Mouse (Mus musculus) left cerebral cortex, postnatal 14 days (tissue): ENCODE data around the gene Gm19402. TPM values are rescaled to one million over a fixed set of nuclear protein-coding genes. Genes with fewer than 3 reads are reported as not detected.
"Not testable (repeated sequence)": the region's sequence is repeated elsewhere in the genome, so short reads cannot be mapped to it uniquely, and the experiment has no call there.

ENCODE experiments used
- DNase-seq, 2 experiments: peaks; one replicate each; pipeline ENCODE4 v3.0.0; 2021 to 2022; ENCODE audit warnings: low spot score in 2 of 2, mixed read lengths in 1 of 2
- intact Hi-C: fragments of 180-260 bp; cut with DNase I; formaldehyde crosslinking; loops from one replicate; pipeline ENCODE4 v1.15.1; 2025
- long read RNA-seq, 2 experiments: library from polyadenylated mRNA; stranded (forward); transcript quantifications; one replicate each; pipeline ENCODE4 v2.0.0; 2021
- total RNA-seq, 2 experiments: library from RNA; stranded (reverse); gene quantifications; 2 replicates each; pipeline ENCODE4 v1.2.3; 2021

Gm19402 gene
- total RNA-seq, result not detected
- long read RNA-seq, experiment 1, result 0 reads
- long read RNA-seq, experiment 2, result 0 reads

DNA sequence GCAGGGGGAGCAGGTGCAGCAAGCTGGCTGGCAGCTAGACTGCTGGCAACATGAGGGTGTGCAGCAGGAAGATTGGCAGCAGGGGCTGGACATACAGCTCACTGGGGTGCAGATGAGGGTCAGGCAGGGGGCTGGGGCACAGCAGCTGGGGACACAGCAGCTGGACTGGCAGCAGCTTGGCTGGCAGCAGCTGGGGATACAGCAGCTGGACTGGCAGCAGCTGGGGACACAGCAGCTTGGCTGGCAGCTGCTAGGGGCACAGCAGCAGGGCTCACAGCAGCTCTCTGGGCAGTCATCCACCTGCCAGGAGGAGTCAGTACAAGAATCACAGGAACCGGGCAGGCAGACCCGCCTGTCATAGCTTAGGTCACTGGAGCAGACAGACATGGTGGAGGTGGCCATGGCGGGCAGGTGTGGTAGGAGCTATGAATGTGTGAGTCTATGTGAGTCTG is at the start of gene Gm19402:
Gene Gm19402, minus strand, starts transcription at position 402 of the 452 bp plus-strand sequence.
- intact Hi-C loops, DNase-seq: not testable (repeated sequence)

DNA sequence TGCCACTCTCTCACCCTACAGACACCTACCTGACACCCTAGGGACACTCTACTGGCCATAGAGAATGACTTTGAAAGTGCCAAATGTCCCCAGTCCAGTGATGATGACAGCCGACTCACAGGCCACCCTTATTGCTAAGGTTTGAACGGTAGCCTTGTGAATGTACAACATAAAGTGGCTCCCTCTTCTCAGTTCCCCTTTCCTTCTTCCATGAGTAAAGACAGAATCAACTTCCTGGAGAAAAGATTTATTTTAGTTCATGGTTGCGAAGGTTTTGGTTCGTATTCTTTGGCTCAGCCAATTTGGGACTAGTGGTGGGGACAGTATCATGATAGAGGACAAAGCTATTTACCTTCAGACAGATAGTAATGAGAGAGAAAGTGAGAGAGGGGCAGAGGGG is 48.4 kb upstream of the Gm19402 start:
- intact Hi-C loops, result no loop called here

DNA sequence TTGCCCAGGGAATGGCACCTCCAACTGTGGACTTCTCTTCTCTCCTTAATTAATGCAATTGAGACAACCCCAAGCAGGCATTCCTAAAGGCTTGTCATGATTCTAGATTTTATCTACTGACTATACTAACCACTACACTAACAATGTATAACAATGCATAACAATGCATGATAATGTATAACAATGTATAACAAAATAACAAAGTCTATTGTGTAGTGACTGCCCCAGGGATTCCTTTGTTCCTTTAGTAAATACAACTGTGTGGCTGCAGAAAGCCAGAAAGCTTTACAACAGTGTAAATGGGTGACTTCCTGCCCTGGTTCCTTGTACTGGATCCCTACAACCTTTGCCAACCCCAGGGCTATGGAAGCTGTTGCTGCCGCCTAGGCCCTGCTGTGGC is 45.4 kb upstream of the Gm19402 start:
- intact Hi-C loops, result no loop called here
- DNase-seq, result no peak

More for the DNA sequence above, 48.4 kb upstream of the Gm19402 start:
- DNase-seq, result no peak

DNA sequence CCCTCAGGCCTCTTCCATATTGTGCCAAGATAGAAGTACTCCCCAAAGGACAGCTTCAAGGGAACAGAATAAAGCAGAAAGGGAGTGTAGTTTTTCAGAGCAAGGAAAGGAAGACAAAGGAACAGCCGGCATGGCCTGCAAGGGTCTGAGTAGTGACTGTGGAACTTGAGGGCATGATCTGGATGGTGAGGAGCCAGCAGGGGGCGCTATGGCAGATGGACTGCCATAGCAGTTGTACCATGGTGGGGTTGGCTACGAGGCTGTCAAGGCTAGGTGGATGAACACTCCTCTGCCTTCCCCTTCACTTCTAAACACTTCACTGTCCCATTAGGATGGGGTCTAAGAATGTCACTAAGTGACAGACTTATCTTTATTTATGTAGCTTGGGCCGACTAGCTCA is 38.7 kb upstream of the Gm19402 start:
- no peak for DNase-seq
- intact Hi-C loops, result no loop called here

DNA sequence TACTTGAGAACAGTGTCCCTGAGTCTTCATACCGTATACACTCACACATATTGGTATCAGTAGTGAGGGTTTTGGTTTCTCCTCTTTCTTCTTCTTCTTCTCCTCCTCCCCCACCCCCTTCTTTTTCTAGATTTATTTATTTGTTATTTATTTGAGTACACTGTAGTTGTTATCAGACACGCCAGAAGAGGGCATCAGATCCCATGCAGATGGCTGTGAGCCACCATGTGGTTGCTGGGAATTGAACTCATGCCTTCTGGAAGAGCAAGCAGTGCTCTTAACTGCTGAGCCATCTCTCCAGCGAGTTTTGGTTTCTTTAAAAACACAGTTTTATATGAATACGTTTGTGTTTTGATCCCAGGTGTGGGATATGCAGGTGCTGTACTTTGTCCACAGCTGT is 37.7 kb upstream of the Gm19402 start:
- intact Hi-C loops, result no loop called here
- no peak for DNase-seq

DNA sequence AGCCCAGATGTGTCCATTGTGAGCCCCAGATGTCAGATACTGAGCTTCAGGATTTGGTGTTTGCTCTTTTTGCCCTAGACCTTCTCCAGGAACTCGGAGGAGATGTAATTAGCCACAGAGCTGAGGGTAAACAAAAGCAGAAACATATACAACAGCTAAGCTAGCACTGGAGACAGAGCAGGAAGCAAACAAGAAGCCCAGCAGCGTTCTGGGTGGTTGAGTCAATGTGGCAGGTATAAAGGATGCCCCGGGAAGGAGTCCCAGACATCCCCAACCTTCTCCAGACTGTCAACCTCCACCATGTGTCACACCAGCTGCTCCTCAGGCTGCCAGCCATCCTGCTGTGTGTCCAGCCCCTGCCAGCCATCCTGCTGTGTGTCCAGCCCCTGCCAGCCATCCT is 35.6 kb upstream of the Gm19402 start, which contains the start of gene Gm10100:
Gene Gm10100, plus strand, starts transcription at position 301 of the 400 bp plus-strand sequence.
- DNase-seq, result no peak
- intact Hi-C loops, result no loop called here

DNA sequence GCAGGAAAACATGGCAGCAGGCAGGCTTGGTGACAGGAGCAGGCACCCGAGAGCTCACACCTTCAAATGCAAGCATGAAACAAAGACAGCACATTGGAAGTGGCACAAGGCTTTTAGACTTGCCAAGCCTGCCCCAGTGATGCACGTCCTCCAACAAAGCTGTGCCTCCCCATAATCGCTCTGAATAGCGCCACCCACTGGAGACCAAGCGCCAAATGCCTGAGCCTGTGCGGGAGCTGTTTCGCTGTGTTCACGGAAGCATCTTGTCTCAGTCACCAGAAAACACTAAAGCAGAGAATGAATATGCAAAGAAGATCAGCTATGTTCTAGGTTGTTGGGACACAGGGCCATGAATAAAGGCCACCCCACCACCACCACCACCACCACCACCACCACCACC is 34.3 kb upstream of the Gm19402 start:
- no peak for DNase-seq
- intact Hi-C loops, result no loop called here

DNA sequence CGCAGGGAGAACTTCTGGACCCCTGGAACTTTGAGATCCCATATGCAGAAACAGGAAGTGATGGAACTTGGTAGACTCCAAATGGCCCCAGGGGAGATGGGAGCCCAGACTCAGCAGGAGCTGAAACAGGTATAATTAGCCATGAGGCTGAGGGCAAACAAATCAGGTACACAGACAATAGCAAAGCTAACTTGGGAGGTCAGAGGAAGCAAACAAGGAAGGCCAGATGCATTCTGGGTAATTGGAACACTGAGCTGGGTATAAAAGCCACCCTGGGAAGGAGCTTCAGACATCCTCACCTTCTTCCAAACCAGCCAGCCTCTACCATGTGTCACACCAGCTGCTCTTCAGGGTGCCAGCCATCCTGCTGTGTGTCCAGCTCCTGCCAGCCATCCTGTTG is 29.7 kb upstream of the Gm19402 start, which contains the start of gene Krtap12-1:
Gene Krtap12-1, plus strand, starts transcription at position 301 of the 400 bp plus-strand sequence.
- intact Hi-C loops, DNase-seq: not testable (repeated sequence)

DNA sequence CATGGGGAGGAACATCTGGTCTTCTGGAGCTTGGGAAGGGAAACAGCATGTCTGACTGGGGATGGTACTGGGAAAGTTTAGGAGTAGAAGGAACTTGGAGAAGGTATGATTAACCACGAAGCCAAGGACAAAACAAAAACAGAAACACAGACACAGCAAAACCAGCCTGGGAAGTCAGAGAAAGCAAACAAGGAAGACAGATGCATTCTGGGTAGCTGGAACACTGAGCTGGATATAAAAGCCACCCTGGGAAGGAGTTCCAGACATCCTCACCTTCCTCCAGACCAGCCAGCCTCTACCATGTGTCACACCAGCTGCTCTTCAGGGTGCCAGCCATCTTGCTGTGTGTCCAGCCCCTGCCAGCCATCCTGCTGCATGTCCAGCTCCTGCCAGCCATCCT is 24.9 kb upstream of the Gm19402 start, which contains the start of gene Gm10142:
Gene Gm10142, plus strand, starts transcription at position 301 of the 400 bp plus-strand sequence.
- intact Hi-C loops, result no loop called here
- no peak for DNase-seq

DNA sequence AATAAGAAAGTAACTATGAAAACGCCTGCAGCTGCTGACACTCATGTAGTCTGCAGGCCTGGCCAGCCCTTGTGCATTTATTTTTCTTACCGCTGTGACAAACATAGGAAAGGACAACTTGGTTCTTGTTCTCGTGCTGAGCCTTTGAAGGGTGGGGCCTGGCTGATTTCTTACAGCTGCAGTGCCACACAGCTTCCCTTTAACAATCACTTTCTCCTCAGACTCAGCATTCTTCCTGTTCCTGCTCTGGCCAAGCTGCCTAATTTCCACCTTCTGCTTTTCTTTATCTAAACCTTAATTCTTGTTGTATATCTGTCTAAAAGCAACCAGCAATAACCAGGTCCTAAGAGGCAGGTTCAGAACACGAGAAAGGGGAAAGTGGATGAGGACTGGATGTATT is 23.2 kb upstream of the Gm19402 start:
- DNase-seq, result no peak
- intact Hi-C loops, result no loop called here

DNA sequence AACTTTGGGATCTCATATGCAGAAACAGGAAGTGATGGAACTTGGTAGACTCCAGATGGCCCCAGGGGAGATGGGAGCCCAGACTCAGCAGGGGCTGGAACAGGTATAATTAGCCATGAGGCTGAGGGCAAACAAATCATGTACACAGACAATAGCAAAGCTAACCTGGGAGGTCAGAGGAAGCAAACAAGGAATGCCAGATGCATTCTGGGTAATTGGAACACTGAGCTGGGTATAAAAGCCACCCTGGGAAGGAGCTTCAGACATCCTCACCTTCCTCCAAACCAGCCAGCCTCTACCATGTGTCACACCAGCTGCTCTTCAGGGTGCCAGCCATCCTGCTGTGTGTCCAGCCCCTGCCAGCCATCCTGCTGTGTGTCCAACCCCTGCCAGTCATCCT is 20.6 kb upstream of the Gm19402 start, which contains the start of gene Gm10024:
Gene Gm10024, plus strand, starts transcription at position 301 of the 400 bp plus-strand sequence.
- intact Hi-C loops, DNase-seq: not testable (repeated sequence)

DNA sequence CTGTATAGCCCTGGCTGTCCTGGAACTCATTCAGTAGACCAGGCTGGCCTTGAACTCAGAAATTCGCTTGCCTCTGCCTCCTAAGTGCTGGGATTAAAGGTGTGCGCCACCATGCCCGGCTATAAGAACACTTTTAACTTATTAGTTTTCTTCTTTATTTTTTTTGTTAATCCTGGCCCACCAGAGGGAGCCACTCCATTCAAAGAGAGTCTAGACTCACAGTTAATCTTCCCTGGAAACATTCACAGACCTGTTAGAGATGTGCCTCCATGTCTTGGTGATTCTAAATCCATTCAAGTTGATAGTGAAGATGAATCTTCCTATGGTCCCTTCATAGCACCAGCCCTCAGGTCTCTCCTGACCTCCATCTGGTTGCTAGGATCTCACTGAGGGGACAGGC is 19.3 kb upstream of the Gm19402 start:
- DNase-seq, result peak in 1 of 2 experiments; percentile 21
- intact Hi-C loops, result loop anchor here (5.0 kb wide), 1 partner anchor 167 kb away; no protein-coding TSS in a partner anchor

DNA sequence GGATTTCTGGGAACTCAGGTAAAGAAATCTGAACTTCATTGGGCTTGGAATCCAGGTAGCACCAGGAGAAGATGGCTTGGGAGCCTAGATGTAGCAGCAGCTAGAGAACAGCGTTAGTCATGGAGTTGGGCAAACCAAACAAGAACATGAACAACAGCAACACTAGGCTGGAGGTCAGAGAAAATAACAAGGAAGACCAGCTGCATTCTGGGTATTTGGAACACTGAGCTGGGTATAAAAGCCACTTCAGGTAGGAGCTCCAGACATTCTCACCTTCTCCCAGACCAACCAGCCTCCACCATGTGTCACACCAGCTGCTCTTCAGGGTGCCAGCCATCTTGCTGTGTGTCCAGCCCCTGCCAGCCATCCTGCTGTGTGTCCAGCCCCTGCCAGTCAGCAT is 15.8 kb upstream of the Gm19402 start, which contains the start of gene Gm10272:
Gene Gm10272, plus strand, starts transcription at position 301 of the 400 bp plus-strand sequence.
- no peak for DNase-seq
- intact Hi-C loops, result loop anchor here (5.0 kb wide), 1 partner anchor 171 kb away; no protein-coding TSS in a partner anchor

DNA sequence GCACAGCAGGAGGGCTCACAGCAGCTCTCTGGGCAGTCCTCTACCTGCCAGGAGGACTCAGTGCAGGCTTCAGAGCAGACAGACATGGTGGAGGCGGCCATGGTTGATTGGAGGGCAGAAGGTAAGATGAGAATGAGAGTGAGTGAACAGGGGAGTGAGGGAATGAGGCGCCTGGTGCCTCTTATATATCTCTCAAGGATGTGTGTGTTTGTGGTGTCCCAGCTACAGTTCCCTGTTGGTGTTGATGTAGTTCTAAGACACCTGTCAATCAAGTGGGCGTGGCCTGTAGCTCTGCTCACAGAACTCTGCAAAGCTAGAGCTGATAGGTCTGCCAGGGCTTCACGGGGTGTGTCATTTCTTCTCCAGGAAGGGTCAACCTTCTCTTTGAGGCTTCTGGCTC is 6.6 kb upstream of the Gm19402 start, which contains the start of gene Gm9508:
Gene Gm9508, minus strand, starts transcription at position 101 of the 400 bp plus-strand sequence.
- intact Hi-C loops, result no loop called here
- DNase-seq, result no peak

DNA sequence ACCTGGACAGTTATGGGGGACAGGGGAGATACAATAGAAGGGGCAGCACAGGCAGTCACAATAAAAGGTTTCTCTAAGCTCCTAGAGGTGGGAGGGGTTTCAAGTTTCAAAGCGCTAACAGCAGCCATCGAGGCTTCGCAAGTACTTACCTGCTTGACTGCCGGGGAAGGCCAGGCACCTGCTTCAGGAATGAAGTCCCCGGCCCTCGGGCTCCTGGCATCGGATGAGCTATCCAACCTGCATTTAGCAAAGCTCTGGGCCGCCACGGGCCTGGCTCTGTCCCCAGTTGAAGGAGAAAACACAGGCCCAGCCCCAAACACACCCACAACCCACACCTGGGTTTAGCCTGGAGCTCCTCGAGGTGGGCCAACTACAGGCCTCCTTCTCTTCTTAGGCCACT is 3.5 kb downstream of the Gm19402 start:
- intact Hi-C loops, result no loop called here
- DNase-seq, result no peak

DNA sequence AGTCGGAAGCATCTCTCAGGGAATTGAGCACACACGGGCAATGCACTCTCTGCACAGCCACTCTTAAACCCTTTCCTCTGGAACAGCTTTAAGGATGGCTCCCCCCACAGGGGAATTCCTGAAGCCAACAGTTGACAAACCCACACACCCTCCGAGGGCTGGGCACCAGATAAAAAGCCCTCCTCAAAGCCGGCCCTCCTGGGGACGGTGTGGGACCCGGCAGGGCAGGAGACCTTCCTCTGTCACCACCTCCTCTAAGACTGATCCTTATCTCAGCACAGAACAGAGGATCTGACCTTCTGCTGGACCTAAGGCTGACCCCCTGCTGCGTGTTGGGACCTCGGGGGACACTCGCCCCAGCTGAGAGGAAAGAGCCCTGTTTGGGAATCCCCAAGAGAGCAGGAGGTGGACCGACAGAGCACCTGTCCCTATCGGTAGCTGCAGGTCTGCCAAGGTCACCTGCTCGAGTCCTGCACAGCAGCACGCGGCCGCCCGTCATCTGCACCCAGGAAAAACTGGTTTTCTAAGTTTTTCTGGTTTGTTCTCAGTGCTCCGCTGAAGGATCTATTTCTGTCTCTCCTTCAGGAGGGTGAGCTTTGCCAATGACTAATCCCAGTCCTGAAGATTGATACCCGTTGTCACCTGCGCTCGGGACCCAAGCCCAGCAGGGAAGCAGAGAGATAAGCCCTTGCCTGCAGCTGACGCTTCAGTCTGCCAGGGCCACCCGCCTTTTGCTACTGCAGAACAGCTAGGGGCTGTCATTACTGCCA is 4.5 kb downstream of the Gm19402 start, which contains the start of gene Tspear:
Gene Tspear, plus strand, starts transcription at position 675 of the 770 bp plus-strand sequence.
- no peak for DNase-seq
- intact Hi-C loops, result no loop called here

DNA sequence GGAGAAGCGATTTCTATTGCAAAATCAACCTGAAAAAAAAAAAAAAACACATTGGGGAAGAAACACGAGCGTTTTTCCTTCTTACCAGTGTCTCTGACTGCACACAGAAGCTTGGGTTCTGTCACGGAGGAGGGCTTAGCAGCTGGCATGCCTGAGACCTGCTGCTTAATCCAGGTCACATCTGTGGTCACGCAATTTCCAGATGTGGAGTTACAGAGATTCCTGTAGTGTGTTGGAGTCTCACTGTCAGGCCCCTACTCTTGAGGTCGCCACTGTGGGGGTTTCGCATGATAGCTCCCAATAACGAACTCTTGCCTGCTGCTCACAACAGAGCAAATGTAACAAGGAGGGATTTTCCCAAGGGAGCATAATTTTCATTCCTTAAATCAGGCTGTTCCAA is 6.4 kb downstream of the Gm19402 start:
- DNase-seq, result no peak
- intact Hi-C loops, result no loop called here

DNA sequence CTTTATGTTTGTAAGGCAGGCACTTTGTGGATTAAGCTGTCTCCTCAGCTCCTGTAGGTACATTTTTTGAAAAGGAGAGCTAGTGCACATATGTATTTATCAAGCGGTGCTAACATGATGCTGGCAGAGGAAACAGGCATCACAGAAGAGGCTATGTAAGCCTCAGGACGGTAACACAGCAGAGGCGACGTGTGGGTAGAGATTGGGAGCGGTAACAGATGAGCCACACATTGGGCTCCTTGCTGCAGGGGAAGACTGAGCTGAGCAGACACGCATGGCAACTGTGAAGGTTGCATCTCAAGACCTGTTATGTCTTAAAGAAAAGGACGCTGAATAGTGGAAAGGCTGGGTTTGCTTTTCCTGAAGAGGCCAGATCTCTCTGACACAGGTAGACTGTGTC is 7.6 kb downstream of the Gm19402 start:
- DNase-seq, result no peak
- intact Hi-C loops, result no loop called here

DNA sequence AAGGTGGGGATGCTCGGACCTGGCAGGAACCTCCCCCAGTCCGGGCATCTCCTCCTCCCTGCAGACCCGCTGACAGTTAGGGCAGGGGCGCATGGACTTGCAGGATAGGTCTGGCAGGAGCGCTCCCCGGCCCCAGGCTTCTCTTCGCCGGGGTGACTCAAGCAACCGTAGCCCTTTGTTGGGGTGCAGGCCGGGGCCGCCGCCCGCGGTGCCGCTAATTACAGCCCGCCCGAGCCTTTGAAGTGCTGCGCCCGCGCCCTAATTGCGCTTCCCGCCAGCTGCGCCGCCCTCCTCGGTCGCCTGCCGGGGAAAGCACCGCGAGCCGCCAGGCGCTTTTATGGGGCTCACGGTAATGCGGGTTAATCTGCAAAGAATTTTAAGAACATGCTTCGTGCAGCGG is 13.0 kb downstream of the Gm19402 start:
- DNase-seq, result no peak
- intact Hi-C loops, result no loop called here

DNA sequence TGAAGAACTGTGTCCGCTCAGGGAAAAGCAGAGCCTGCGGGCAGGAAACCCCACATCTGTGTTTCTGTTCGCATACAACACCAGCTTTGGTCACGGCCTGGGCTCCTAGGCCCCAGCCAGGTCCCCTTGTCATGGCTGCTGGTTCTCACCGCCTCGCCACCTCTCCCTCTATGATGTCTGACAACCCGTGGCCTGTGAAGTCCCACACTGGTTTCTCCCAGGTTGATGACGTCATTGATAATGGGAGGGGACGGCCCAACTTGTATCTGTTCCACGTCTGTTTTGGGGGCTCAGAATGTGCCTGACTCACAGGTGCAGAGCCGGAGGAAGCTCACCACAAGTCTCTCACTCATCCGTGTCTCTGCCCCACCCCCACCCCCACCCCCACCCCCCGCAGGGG is 16.8 kb downstream of the Gm19402 start:
- intact Hi-C loops, result no loop called here
- DNase-seq, result no peak

DNA sequence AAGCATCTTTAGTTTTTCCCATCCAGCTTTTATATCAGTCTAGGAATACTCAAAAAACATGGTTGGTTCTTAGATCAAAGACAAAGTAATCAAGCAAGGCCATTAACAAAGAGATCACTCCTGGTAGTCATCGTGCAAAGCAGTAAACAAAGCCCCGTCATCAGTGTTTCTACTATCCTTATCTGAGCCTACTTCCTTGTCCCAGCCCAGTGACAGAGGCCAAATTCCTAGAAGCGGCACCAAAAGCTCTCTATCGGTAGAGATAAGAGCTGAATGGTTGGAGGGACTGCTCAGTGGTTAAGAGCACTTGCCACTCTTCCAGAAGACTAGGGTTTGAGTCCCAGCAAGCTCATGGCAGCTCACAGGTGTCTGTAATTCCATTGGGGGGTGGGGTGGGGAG is 19.0 kb downstream of the Gm19402 start:
- no peak for DNase-seq
- intact Hi-C loops, result no loop called here
